Mouse (Mus musculus) olfactory bulb, adult 2 months (tissue): ENCODE measurements around the gene Glb1. TPM values are rescaled to one million over a fixed set of nuclear protein-coding genes. Genes with fewer than 3 reads are reported as not detected.

Experiments used
- H3K27ac ChIP-seq: fragments of 200-500 bp; 2 replicates; pipeline ENCODE4 v1.5.1; 2012; ENCODE audit warnings: low read depth, low read length; ENCODE audit not compliant: insufficient read depth
- H3K4me1 ChIP-seq: fragments of 200-500 bp; 2 replicates; pipeline ENCODE4 v1.6.1; 2012; ENCODE audit warnings: low read length; ENCODE audit not compliant: control insufficient read depth, insufficient read depth
- H3K4me3 ChIP-seq: fragments of 200-500 bp; 2 replicates; pipeline ENCODE4 v1.5.1; 2012; ENCODE audit warnings: mild to moderate bottlenecking, low read depth, low read length, moderate library complexity; ENCODE audit not compliant: insufficient read depth
- CTCF ChIP-seq: fragments of 200-500 bp; IDR thresholded peaks from 2 replicates; pipeline ENCODE4 v1.5.1; 2012; ENCODE audit warnings: low read depth, mild to moderate bottlenecking, low read length, moderate library complexity; ENCODE audit not compliant: insufficient read depth
- POLR2A ChIP-seq: fragments of 200-500 bp; IDR thresholded peaks from 2 replicates; pipeline ENCODE4 v1.6.1; 2012; ENCODE audit warnings: mild to moderate bottlenecking, low read depth, low read length, moderate library complexity; ENCODE audit not compliant: insufficient read depth
- WGBS: fragments of 180-500 bp; shearing (Covaris S2); methylation state at CpG from one replicate; pipeline ENCODE4 v1.1.7; 2018; 5-methylcytosine and 5-hydroxymethylcytosine counted together
- polyA plus RNA-seq: library from polyadenylated mRNA; stranded (reverse); fragments of >200 nt; gene quantifications from 2 replicates; pipeline ENCODE4 v1.2.4, GENCODE M21; 2012; ENCODE audit warnings: low replicate concordance; ENCODE audit not compliant: missing spikeins, insufficient read depth, insufficient read length

Glb1 gene
- polyA plus RNA-seq, 1 experiment = not detected

DNA sequence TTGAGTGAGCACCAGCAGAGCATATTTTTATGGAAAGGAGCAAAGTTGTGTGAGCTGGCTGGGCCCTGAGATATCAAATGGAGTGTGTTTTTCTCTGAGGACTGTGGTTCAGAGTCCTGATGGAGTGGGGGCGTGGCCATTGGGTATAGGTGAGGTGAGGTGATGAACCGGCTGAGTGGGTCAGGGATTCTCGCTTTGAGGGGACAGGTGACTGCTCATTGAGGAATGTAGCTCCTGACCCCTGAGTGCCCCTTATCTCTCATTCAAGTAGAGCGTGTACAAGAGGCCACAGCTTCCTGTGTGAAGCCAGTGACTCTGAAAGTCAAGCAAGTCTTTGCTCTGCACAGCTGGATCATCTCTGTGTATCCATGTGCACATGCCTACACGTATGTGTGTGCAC, 25.3 kb downstream of the Glb1 start:
- TF ChIP-seq POLR2A = no peak
- no peak for TF ChIP-seq CTCF
- Histone ChIP-seq H3K4me1 (peaks cover 5% of the 10 kb centered on the region; the same call in 1 of the 2 replicates), H3K4me3 (no peak overlapping the region), H3K27ac (no peak overlapping the region)
- 90% methylated on average over 5 of the region's 5 CpGs for WGBS

DNA sequence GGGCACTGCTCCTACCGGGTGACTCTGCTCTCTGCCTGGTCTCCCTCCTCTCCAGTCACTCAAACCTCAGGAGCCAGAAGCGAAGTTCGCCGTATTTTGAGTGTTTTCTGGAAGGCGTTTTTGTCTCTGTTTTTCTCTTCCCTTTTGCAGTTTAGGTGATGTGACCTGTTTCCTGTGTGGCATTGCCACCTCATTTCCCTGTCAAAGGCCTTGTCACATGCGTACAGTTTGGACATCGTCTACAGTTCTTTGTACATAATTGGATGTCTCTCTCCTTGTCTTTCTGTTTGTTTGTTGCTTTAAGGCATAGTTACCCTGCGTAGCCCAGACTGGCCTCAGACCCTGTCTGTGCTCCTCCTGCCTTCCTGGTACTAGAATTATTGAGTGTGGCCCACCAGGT, 26.5 kb downstream of the Glb1 start:
- TF ChIP-seq CTCF = no peak
- TF ChIP-seq POLR2A = no peak
- Histone ChIP-seq H3K27ac (no peak overlapping the region), H3K4me3 (no peak overlapping the region), H3K4me1 (peaks cover 5% of the 10 kb centered on the region; the same call in 1 of the 2 replicates)
- WGBS = 90% methylated on average over 8 of the region's 8 CpGs

DNA sequence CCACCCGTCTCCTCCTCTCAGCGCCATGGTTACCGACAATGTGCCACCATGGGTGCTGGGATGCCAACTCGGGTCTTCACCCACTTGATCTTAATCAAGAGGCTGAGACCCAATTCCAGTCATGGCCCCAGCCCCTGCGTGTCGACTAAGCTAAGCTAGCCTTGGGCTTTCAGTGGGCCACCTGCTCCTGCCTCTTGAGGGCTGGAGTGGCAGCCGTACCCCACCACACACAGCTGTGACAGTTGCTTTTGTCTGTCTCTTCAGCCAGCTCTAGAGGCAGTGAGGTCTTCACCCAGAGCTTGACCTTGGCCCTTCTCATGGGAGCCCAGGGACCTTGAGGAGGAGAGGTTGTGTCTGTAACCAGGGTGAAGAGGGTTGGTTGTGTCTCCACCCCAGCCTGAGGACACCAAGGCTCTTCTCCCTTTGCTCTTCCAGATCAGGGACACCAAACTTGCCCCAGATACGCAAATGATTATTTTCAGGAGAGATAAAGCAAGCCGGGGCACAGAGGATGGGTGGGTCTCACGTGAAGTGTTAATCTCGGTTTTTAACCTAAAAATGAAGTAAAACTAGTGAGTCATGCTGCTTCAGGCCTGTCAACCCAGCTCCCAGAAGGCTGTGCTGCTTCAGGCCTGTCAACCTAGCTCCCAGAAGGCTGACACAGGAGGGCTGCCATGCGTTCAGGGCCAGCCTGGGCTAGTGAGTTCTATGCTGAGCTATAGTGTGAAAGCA, 27.4 kb downstream of the Glb1 start:
- TF ChIP-seq CTCF (no peak), POLR2A (no peak)
- H3K27ac ChIP-seq = no peak overlapping the region

DNA sequence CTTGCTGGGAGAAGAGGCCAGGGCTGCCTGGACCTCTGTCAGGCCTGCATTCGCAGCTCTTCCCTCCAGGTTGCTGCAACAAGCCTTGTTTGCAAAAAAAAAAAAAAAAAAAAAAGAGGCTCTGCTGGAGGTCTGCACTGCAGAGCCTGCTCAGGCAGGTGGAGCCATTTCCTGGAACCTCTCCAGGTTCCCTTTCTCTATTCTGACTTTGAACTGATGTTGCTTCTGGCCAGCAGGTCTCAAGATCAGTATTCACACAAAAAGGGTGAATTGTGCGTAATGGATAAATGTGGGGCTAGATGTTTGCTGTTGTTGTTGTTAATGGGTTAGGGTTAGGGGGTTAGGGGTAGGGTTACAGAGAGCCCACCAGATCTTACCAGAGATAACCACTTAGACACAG, 34.8 kb downstream of the Glb1 start:
- TF ChIP-seq POLR2A = no peak
- no peak for TF ChIP-seq CTCF
- WGBS = 89% methylated on average over 2 of the region's 2 CpGs
- no peak overlapping the region for H3K27ac ChIP-seq
- H3K4me3 ChIP-seq = no peak overlapping the region
- no peaks in the 10 kb centered on the region for H3K4me1 ChIP-seq

More for the DNA sequence above, 27.4 kb downstream of the Glb1 start:
- WGBS = 82% methylated on average over 12 of the region's 12 CpGs
- peaks cover 5% of the 10 kb centered on the region; the same call in 1 of the 2 replicates for H3K4me1 ChIP-seq
- H3K4me3 ChIP-seq = no peak overlapping the region

DNA sequence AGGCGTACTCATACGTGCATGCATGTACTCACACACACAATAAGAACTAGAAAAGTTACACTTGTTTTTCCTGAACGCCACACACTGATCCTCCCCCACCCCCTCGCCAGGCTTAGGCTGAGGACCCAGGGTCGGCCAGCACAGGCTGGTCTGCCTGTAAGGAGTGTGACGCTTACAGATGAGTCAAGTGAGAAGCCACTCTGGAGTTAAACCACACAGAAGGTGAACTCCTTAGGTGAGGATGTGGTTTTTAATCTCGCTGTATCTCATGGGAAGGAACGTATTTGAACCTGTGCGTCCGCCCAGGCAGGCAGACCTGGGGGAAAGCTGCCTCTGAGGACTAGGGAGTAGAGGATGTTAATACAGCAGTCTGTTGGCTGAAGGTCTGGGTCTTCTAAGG, 39.7 kb downstream of the Glb1 start:
- no peak overlapping the region for H3K4me3 ChIP-seq
- H3K27ac ChIP-seq = no peak overlapping the region
- TF ChIP-seq CTCF (no peak), POLR2A (no peak)
- WGBS = 92% methylated on average over 10 of the region's 10 CpGs
- no peaks in the 10 kb centered on the region for H3K4me1 ChIP-seq

DNA sequence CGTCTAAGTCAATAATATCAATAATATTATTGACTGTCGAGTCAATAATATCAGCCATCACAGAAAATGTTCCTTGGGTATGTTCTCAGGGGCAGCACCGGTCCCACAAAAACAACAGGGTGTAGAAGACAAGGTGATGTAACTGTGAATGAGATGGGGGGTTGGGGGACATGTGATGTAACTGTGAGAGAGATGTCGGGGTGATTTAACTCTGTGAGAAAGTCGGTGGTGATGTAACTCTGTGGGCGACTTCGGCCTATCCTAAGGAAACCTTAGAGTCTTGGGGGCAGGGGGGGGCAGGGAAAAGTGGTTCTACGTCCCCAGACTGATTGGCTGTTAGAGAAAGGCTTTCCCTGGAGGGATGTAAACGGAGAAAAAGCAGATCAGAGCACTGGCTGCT, 41.3 kb downstream of the Glb1 start:
- WGBS = 95% methylated on average over 9 of the region's 9 CpGs
- TF ChIP-seq CTCF (no peak), POLR2A (no peak)
- Histone ChIP-seq H3K4me3 (no peak overlapping the region), H3K4me1 (no peaks in the 10 kb centered on the region), H3K27ac (no peak overlapping the region)

DNA sequence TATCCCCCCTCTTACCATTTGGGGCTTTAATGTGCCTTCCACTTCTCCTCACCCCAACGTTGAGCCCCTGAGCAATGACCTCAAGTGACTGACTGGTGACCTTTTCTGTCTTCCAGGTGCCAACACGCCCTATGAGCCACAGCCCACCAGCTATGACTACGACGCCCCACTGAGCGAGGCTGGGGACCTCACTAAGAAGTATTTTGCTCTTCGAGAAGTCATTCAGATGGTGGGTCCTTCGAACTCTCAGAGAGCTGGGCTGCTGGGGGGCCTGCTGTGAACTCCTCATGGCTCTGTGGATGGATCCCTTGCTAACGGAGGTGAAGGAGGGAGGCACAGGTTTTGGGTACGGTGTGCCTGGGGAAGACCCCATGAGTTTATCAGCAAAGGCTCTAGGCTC, 42.0 kb downstream of the Glb1 start:
- Histone ChIP-seq H3K4me3 (no peak overlapping the region), H3K4me1 (no peaks in the 10 kb centered on the region), H3K27ac (no peak overlapping the region)
- WGBS = 94% methylated on average over 9 of the region's 9 CpGs
- TF ChIP-seq CTCF = no peak
- TF ChIP-seq POLR2A = no peak

DNA sequence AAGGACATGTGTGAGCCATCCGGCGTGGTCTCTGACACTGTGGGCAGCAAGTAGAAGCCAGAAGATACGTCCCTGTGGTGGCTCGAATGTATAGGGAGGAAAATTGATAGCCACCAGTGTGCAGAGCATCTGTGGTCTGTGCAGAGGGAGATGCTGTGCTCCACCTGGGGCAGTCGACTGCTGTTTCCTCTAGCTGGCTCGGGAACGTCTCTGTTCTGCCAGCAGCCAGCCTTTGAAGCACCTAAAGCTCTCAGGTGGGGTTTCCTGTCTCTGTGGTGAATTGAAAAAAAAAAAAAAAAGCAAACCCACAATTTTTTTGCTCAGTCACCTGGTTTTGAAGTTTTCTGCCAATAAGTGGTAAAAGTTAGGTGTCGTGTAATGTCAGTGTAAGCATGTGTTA, 42.5 kb downstream of the Glb1 start:
- no peak overlapping the region for H3K27ac ChIP-seq
- H3K4me1 ChIP-seq = no peaks in the 10 kb centered on the region
- no peak overlapping the region for H3K4me3 ChIP-seq
- WGBS = 96% methylated on average over 8 of the region's 8 CpGs
- no peak for TF ChIP-seq CTCF

DNA sequence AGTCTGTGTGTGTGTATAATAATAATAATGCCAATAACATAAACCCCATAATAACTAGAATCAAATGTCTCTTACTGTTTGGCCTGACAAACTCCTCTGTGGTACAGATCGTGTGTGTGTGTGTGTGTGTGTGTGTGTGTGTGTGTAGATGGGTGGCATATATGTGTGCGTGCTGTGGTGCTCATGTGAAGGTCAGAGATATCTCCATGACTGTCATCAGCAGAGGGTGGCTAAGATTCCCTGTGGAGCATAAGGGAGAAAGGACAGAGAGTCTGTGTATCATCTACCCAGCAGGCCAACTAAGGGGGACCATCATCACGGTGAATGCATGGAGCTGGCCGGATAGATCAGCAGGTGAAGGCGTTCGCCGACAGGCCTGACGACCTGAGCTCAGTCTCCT, 46.0 kb downstream of the Glb1 start:
- WGBS = 92% methylated on average over 8 of the region's 8 CpGs
- H3K27ac ChIP-seq = no peak overlapping the region
- H3K4me3 ChIP-seq = no peak overlapping the region
- H3K4me1 ChIP-seq = no peaks in the 10 kb centered on the region
- no peak for TF ChIP-seq CTCF

DNA sequence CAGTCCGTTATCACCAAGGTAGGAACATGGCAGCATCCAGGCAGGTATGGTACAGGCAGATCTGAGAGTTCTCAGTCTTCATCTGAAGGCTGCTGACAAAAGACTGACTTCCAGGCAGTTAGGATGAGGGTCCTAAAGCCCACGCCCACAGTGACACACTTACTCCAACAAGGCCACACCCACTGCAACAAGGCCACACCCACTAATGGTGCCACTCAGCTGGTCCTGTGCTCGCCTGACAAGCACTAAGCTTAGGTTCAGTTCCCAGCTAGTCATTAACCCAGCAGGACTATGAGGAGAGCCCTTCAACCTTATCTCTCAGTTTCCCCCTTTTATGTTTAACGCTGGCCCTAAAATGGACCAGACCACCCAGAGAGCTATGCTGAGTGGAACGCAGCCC, 47.8 kb downstream of the Glb1 start:
- TF ChIP-seq POLR2A = no peak
- TF ChIP-seq CTCF = no peak
- no peaks in the 10 kb centered on the region for H3K4me1 ChIP-seq
- H3K27ac ChIP-seq = no peak overlapping the region
- H3K4me3 ChIP-seq = no peak overlapping the region
- WGBS = 93% methylated on average over 5 of the region's 5 CpGs
